Mouse (Mus musculus) intestine, embryonic 14.5 days (tissue): ENCODE results near the gene Zbtb18. TPM values are rescaled to one million over a fixed set of nuclear protein-coding genes. Genes with fewer than 3 reads are reported as not detected.
"Not testable (repeated sequence)": the region's sequence is repeated elsewhere in the genome, so short reads cannot be mapped to it uniquely, and the experiment has no call there.

Experiments
- ATAC-seq: fragments of 200-750 bp; cut with Nextera tagmentation; replicated peaks from 2 replicates; pipeline ENCODE4 v1.8.0; 2017; ENCODE audit warnings: low read depth, moderate number of reproducible peaks, moderate TSS enrichment, moderate library complexity; ENCODE audit not compliant: low FRiP score, low TSS enrichment
- DNase-seq: peaks from one replicate; pipeline ENCODE4 v3.0.0-alpha.2; 2018; ENCODE audit warnings: low spot score
- H3K27ac ChIP-seq: fragments of 300-500 bp; sonication (generic); 2 replicates; pipeline ENCODE4 v1.5.1; 2014; ENCODE audit warnings: low read depth, mild to moderate bottlenecking, control low read depth
- H3K27me3 ChIP-seq: fragments of 300-500 bp; sonication (generic); replicated peaks from 2 replicates; pipeline ENCODE4 v1.6.1; 2014; ENCODE audit warnings: low read length, control low read depth; ENCODE audit not compliant: control insufficient read depth, insufficient read depth
- H3K36me3 ChIP-seq: fragments of 300-500 bp; sonication (generic); 2 replicates; pipeline ENCODE4 v1.6.1; 2014; ENCODE audit warnings: low read length, control low read depth; ENCODE audit not compliant: control insufficient read depth, insufficient read depth
- H3K4me1 ChIP-seq: fragments of 300-500 bp; sonication (generic); replicated peaks from 2 replicates; pipeline ENCODE4 v1.6.1; 2014; ENCODE audit warnings: low read length, control low read depth, mixed read lengths; ENCODE audit not compliant: control insufficient read depth, insufficient read depth
- H3K4me2 ChIP-seq: fragments of 300-500 bp; sonication (generic); 2 replicates; pipeline ENCODE4 v1.6.1; 2014; ENCODE audit warnings: low read length
- H3K4me3 ChIP-seq: fragments of 300-500 bp; sonication (generic); 2 replicates; pipeline ENCODE4 v1.5.1; 2014; ENCODE audit warnings: low read depth, low read length, control low read depth, mixed read lengths
- H3K9ac ChIP-seq: fragments of 300-500 bp; sonication (generic); 2 replicates; pipeline ENCODE4 v1.6.1; 2014; ENCODE audit warnings: mild to moderate bottlenecking, low read length
- H3K9me3 ChIP-seq: fragments of 300-500 bp; sonication (generic); 2 replicates; pipeline ENCODE4 v1.6.1; 2016; ENCODE audit warnings: low read length, control low read depth; ENCODE audit not compliant: control insufficient read depth
- WGBS: fragments of 180-500 bp; shearing (Covaris S2); extraction: QIAGEN DNeasy Blood & Tissue Kit; methylation state at CpG from one replicate; pipeline ENCODE4 v1.1.7; 2014; 5-methylcytosine and 5-hydroxymethylcytosine counted together
- polyA plus RNA-seq: library from polyadenylated mRNA; unstranded; fragments of >200 nt; fragmentation: Nextera tagmentation; extraction: Ambion mirVana; gene quantifications from 2 replicates; pipeline ENCODE4 v1.2.1, GENCODE M21; 2014

Gene Zbtb18
- polyA plus RNA-seq, 1 experiment from 2014 or later, result 4.7 TPM

GRCm38 (mm10) chr1:177444483-177444810 lies 2.3 kb downstream of the Zbtb18 start:
- peaks cover 22% of the 10 kb centered on the region for H3K36me3 ChIP-seq
- no peak overlapping the region for H3K9ac ChIP-seq
- no peaks in the 10 kb centered on the region for H3K9me3 ChIP-seq
- WGBS, result 28% methylated on average over 3 of the region's 3 CpGs
- DNase-seq (no peak), ATAC-seq (no peak)
- H3K4me2 ChIP-seq, result peak overlapping the region; percentile 94
- no peak overlapping the region for H3K27ac ChIP-seq
- peak overlapping the region; percentile 71 for H3K4me3 ChIP-seq
- no peaks in the 10 kb centered on the region for H3K27me3 ChIP-seq
- peaks cover 13% of the 10 kb centered on the region for H3K4me1 ChIP-seq

- Histone ChIP-seq H3K4me3 (peak overlapping the region; percentile 8; the same call in 1 of the 2 replicates), H3K4me1 (peaks cover 13% of the 10 kb centered on the region), H3K27me3 (no peaks in the 10 kb centered on the region), H3K4me2 (peak overlapping the region; percentile 94; the same call in 1 of the 2 replicates), H3K9me3 (no peaks in the 10 kb centered on the region), H3K36me3 (peaks cover 22% of the 10 kb centered on the region), H3K27ac (no peak overlapping the region; the same call in 1 of the 2 replicates), H3K9ac (no peak overlapping the region)
- 55% methylated on average over 5 of the region's 5 CpGs for WGBS
- DNase-seq, result no peak
- ATAC-seq, result no peak
Measured at GRCm38 (mm10) chr1:177444941-177445340, 2.8 kb downstream of the Zbtb18 start.

- H3K27me3 ChIP-seq, result no peaks in the 10 kb centered on the region
- ATAC-seq (no peak), DNase-seq (no peak)
Measured at GRCm38 (mm10) chr1:177445461-177446130, 3.4 kb downstream of the Zbtb18 start.

GRCm38 (mm10) chr1:177447086-177447485 lies 4.9 kb downstream of the Zbtb18 start:
- 78% methylated on average over 9 of the region's 9 CpGs for WGBS
- Histone ChIP-seq H3K4me1 (peaks cover 13% of the 10 kb centered on the region), H3K27ac (peak overlapping the region; percentile 48; the same call in 1 of the 2 replicates), H3K9me3 (no peaks in the 10 kb centered on the region), H3K4me2 (peak overlapping the region; percentile 13; the same call in 1 of the 2 replicates), H3K9ac (no peak overlapping the region), H3K4me3 (0 out of 2 replicates have a peak overlapping the region, but pooled peaks have one; percentile 4), H3K36me3 (peaks cover 22% of the 10 kb centered on the region), H3K27me3 (no peaks in the 10 kb centered on the region)
- no peak for ATAC-seq
- DNase-seq, result no peak

More at GRCm38 (mm10) chr1:177445461-177446130, 3.4 kb downstream of the Zbtb18 start:
- peaks cover 22% of the 10 kb centered on the region for H3K36me3 ChIP-seq
- H3K4me2 ChIP-seq, result no peak overlapping the region
- H3K4me1 ChIP-seq, result peaks cover 13% of the 10 kb centered on the region
- WGBS, result 48% methylated on average over 7 of the region's 7 CpGs
- no peak overlapping the region for H3K9ac ChIP-seq
- no peaks in the 10 kb centered on the region for H3K9me3 ChIP-seq
- H3K27ac ChIP-seq, result no peak overlapping the region
- 0 out of 2 replicates have a peak overlapping the region, but pooled peaks have one; percentile 4 for H3K4me3 ChIP-seq

- DNase-seq (no peak), ATAC-seq (no peak)
- Histone ChIP-seq H3K36me3 (peaks cover 22% of the 10 kb centered on the region), H3K4me2 (peak overlapping the region; percentile 13; the same call in 1 of the 2 replicates), H3K27me3 (no peaks in the 10 kb centered on the region), H3K4me1 (peaks cover 13% of the 10 kb centered on the region), H3K27ac (peak overlapping the region; percentile 18; the same call in 1 of the 2 replicates), H3K9me3 (no peaks in the 10 kb centered on the region), H3K4me3 (no peak overlapping the region), H3K9ac (no peak overlapping the region)
- WGBS, result 83% methylated on average over 12 of the region's 12 CpGs
Measured at GRCm38 (mm10) chr1:177447541-177448111, 5.5 kb downstream of the Zbtb18 start.

- H3K36me3 ChIP-seq, result peaks cover 22% of the 10 kb centered on the region
- peak overlapping the region; percentile 13; the same call in 1 of the 2 replicates for H3K4me2 ChIP-seq
- DNase-seq (no peak), ATAC-seq (no peak)
- peaks cover 13% of the 10 kb centered on the region for H3K4me1 ChIP-seq
- no peaks in the 10 kb centered on the region for H3K27me3 ChIP-seq
- 0 out of 2 replicates have a peak overlapping the region, but pooled peaks have one; percentile 18 for H3K27ac ChIP-seq
- no peak overlapping the region for H3K4me3 ChIP-seq
- 90% methylated on average over 25 of the region's 25 CpGs for WGBS
- no peaks in the 10 kb centered on the region for H3K9me3 ChIP-seq
- H3K9ac ChIP-seq, result no peak overlapping the region
Measured at GRCm38 (mm10) chr1:177448121-177448561, 6.0 kb downstream of the Zbtb18 start.

GRCm38 (mm10) chr1:177448921-177449320 lies 6.8 kb downstream of the Zbtb18 start:
- H3K27ac ChIP-seq, result no peak overlapping the region
- 75% methylated on average over 2 of the region's 2 CpGs for WGBS
- no peaks in the 10 kb centered on the region for H3K27me3 ChIP-seq
- no peak for DNase-seq
- no peak overlapping the region for H3K4me2 ChIP-seq
- H3K4me1 ChIP-seq, result peaks cover 7% of the 10 kb centered on the region
- no peaks in the 10 kb centered on the region for H3K9me3 ChIP-seq
- H3K9ac ChIP-seq, result no peak overlapping the region
- peaks cover 22% of the 10 kb centered on the region for H3K36me3 ChIP-seq
- ATAC-seq, result no peak
- H3K4me3 ChIP-seq, result no peak overlapping the region

GRCm38 (mm10) chr1:177449857-177450256 lies 7.7 kb downstream of the Zbtb18 start:
- H3K27me3 ChIP-seq, H3K9ac ChIP-seq, DNase-seq, H3K4me2 ChIP-seq, H3K4me1 ChIP-seq, ATAC-seq, H3K4me3 ChIP-seq, H3K9me3 ChIP-seq, H3K27ac ChIP-seq: not testable (repeated sequence)
- WGBS, result 88% methylated on average over 7 of the region's 7 CpGs
- peaks cover 22% of the 10 kb centered on the region for H3K36me3 ChIP-seq
